Mouse (Mus musculus) MEL (cell line): ENCODE data around the gene Bcas3.

Experiments used
- CHD2 ChIP-seq: IDR thresholded peaks from 2 replicates; pipeline ENCODE4 v1.6.1; 2011; ENCODE audit warnings: low read length, improper control_type of control experiment
- CTCF ChIP-seq, 3 experiments: IDR thresholded peaks in 2 of 3; conservative IDR thresholded peaks in 1 of 3; 2 replicates each; pipeline ENCODE4 v1.5.1; 2011 to 2012; ENCODE audit warnings: low read length in 3 of 3, low read depth in 2 of 3, mild to moderate bottlenecking in 2 of 3, improper control_type of control experiment in 1 of 3, inconsistent platforms in 1 of 3, mixed read lengths in 1 of 3, moderate library complexity in 1 of 3; ENCODE audit not compliant: control insufficient read depth in 1 of 3, insufficient read depth in 1 of 3, poor library complexity in 1 of 3, severe bottlenecking in 1 of 3
- MAX ChIP-seq: IDR thresholded peaks from 2 replicates; pipeline ENCODE4 v1.6.1; 2011; ENCODE audit warnings: low read length, improper control_type of control experiment
- POLR2A ChIP-seq, 2 experiments: IDR thresholded peaks; 2 replicates each; pipeline ENCODE4 v1.6.1; 2011 to 2012; ENCODE audit warnings: low read length in 2 of 2, mild to moderate bottlenecking in 2 of 2, control low read depth in 1 of 2, improper control_type of control experiment in 1 of 2, low read depth in 1 of 2, moderate library complexity in 1 of 2; ENCODE audit not compliant: control insufficient read depth in 1 of 2, insufficient read depth in 1 of 2, poor library complexity in 1 of 2
- POLR2AphosphoS2 ChIP-seq: IDR thresholded peaks from 2 replicates; pipeline ENCODE4 v1.6.1; 2011; ENCODE audit warnings: low read length, improper control_type of control experiment
- RAD21 ChIP-seq: IDR thresholded peaks from 2 replicates; pipeline ENCODE4 v1.6.1; 2011; ENCODE audit warnings: mild to moderate bottlenecking, low read depth, low read length, improper control_type of control experiment
- RCOR1 ChIP-seq: IDR thresholded peaks from 2 replicates; pipeline ENCODE4 v1.6.1; 2012; ENCODE audit warnings: low read depth, mild to moderate bottlenecking, inconsistent platforms, low read length, improper control_type of control experiment
- SIN3A ChIP-seq: IDR thresholded peaks from 2 replicates; pipeline ENCODE4 v1.6.1; 2012; ENCODE audit warnings: low read length, improper control_type of control experiment, inconsistent platforms
- TAL1 ChIP-seq: IDR thresholded peaks from 2 replicates; pipeline ENCODE4 v1.6.1; 2012; ENCODE audit warnings: mild to moderate bottlenecking, inconsistent platforms, low read length, moderate library complexity, mixed read lengths
- TCF12 ChIP-seq: IDR thresholded peaks from 2 replicates; pipeline ENCODE4 v1.6.1; 2014; ENCODE audit warnings: low read depth, mild to moderate bottlenecking, inconsistent platforms, low read length, improper control_type of control experiment, moderate library complexity
- ZC3H11A ChIP-seq: IDR thresholded peaks from 2 replicates; pipeline ENCODE4 v1.6.1; 2012; ENCODE audit warnings: low read depth, mild to moderate bottlenecking, inconsistent platforms, low read length, improper control_type of control experiment
- ZKSCAN1 ChIP-seq: IDR thresholded peaks from 2 replicates; pipeline ENCODE4 v1.6.1; 2012; ENCODE audit warnings: low read depth, mild to moderate bottlenecking, inconsistent platforms, low read length, improper control_type of control experiment, moderate library complexity

DNA sequence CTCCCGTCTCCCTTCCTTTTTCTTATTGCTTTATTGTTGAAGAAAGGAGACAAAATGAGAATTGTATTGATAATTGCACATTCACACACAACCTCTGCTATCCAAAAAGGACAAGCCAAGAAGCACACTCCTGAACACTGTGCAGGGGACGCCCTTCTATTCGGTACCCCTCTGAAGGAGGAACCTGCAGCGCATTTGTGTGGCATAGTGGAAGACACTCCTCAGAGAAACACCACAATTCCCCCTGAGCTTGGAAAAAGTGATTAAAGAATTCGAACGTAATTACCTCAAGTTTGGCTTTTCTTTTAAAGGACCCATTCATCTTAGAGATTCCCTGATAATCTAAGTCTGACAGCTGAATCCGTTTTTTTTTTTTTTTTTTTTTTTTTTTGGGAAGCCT, 261.5 kb downstream of the Bcas3 start:
- TF ChIP-seq CTCF (IDR thresholded peaks at IDR 0.05 in 2 of 3, conservative IDR thresholded peaks at IDR 0.05 in 1 of 3; ENCODE audit: control insufficient read depth in 1 of 3, insufficient read depth in 1 of 3, low read depth in 2 of 3, low read length in 3 of 3, poor library complexity in 1 of 3, severe bottlenecking in 1 of 3), result no peak
- no peak for TF ChIP-seq POLR2A (IDR thresholded peaks at IDR 0.05; ENCODE audit: control insufficient read depth in 1 of 2, insufficient read depth in 1 of 2, low read depth in 1 of 2, low read length in 2 of 2, poor library complexity in 1 of 2)
- TF ChIP-seq CHD2, result no peak
- TF ChIP-seq TAL1, result no peak
- no peak for TF ChIP-seq ZKSCAN1
- no peak for TF ChIP-seq RAD21
- TF ChIP-seq TCF12, result no peak
- TF ChIP-seq SIN3A, result no peak
- TF ChIP-seq MAX, result no peak
- TF ChIP-seq POLR2AphosphoS2, result no peak
- TF ChIP-seq ZC3H11A, result no peak
- no peak for TF ChIP-seq RCOR1
